Mouse (Mus musculus) right cerebral cortex, postnatal 10 days (tissue): Measurements from ENCODE around the gene Cd59b.

Source experiments
- DNase-seq, 2 experiments: peaks; one replicate each; pipeline ENCODE4 v3.0.0; 2021; ENCODE audit warnings: low spot score in 2 of 2

The Cd59b gene

DNA sequence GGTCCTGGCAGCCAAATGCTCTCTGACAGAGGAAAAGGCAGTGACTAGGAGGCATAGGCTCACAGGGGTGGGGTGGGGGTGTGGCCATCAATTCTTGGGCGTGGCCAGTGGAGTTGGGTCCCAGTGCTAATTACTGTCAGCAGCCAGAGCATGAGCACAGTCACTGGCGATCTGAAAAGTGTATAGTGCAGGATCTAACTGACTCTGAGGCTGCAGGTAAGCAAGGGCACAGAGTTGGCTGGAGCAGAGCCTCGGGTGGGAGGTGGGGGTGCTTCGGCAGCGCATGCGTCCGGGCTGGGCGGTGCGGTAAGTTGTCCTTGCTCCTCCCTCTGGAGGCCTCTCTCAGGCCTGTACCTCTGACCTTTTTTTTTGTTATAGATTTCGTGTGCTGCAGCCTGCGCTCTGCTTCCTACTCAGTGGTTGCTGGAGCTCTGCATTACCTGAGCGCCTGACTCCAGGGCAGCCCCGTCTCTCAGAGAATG is at the start of gene Cd59b:
Gene Cd59b (plus strand): TSS at position 146 of the 482 bp plus-strand sequence.
- DNase-seq: peak in 1 of 2 experiments; percentile 29

DNA sequence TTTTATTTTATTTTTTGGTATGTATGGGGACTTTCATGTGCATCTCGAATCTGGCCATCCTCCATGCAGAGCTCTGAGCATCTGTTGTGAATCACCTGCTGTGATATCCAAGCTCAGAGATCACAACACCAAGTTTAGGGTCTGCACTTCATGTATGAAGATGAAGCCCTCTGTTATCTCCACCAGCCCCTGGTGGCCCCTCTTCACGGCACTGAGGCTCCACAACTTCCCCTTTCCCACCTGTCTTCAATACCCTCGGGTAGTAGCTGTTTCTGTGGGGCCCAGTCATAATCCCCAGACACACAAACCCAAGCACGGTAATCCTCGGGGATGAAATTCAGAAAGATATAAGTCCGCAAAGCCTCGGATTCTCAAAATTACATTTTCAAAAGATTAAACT is 46.6 kb upstream of the Cd59b start:
- no peak for DNase-seq

DNA sequence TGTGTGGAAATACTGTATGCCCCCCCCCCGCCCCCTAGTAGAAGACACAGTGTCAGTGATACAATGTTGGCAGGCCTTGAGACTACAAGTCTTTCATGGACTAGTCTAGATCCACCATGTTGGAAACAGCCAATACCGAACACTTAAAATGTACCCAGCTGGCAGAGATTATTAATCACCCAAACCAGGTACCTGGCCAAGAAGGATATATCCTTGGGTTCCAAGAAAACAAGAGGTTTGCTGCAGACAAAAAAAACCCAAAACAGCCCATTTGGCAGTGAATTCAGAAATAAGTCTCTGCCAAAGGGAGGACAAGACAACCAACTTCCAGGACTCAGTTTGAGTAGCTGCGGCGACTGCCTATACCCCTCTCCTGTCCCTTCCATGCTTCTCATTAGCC is 45.0 kb upstream of the Cd59b start:
- DNase-seq: no peak

DNA sequence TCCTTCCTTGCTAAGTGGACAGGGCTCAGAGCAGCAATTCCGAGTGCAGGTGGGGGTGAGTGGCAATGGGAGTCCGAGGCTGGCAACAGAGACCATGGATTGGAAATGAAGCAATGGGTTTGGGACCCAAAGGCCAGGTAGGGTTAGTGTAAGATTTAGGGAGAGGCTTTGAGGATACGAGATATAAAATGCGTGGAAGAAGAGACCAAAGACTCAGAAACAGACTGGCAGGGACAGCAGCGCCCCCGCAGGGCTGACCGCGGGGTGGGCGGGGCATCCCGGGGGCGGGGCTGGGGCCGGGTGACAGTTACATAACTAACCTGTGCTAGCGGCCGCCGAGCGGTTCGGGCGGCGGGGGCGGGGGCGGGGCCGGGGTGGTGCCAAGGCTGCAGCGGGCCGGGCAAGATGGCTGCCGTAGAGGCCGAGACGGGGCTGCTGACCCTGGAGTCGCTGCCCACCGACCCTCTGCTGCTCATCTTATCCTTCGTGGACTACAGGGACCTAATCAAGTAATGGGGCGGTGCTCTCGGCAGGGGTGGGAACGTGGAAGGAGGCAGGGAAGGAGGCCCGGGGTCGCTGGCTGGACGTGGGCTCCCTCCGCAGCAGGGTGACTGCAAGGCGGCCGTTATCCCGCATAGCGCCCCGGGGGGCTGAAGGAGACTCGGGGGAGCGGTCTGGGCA is 42.1 kb upstream of the Cd59b start, which contains the start of gene Fbxo3:
Gene Fbxo3 (plus strand): TSS at position 264 of the 681 bp plus-strand sequence.
- peak; percentile 80 to 85 for DNase-seq

DNA sequence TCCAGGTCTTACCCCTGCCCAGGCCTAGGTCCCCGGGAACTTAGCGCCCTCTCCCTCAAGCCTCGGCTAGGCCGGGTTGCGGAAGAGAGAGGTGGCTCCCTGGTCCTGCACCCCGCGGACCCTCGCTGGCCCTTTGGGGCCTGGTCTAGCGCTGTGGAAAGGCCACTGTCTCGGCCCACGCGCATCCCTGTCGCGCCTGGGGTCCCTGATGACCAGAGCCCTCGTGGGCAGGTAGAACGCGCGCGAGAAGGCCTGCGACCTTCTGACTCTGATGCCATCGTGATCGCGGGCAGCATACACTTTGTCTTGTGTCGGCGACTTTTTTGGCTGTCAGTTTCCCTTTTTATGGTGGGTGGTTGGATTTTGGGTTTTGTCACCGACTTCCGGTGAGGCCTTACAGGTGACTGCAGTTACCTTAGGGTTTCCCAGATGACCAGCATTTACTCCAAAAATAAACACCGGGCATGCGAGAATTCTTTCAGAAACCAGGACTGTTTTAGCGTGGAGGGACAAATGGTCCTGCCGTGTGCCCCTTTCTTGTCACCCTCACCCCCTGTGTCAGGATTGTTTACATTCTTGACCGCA is 41.4 kb upstream of the Cd59b start, which contains the start of gene 4931422A03Rik:
Gene 4931422A03Rik (minus strand): TSS at position 223 of the 585 bp plus-strand sequence.
- peak; percentile 32 to 46 for DNase-seq

DNA sequence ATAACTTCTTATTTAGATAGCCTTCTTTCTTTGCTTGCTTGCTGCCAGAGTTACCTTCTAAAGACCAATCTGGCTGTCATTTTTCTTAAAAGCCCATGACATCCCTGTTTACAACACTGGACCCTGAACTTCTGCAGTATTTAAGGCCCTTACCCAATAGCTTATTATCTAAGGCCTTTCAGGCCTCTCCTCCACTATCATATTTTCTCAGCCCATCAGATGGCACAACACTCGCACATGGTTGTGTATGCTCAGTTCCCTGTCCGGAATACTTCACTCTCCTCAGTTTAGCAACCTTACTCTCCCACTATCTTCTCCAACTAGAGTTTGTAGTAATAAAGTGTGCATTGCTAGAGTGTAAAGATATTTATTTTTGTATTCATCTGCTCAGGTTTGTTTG is 40.6 kb upstream of the Cd59b start:
- DNase-seq: no peak

DNA sequence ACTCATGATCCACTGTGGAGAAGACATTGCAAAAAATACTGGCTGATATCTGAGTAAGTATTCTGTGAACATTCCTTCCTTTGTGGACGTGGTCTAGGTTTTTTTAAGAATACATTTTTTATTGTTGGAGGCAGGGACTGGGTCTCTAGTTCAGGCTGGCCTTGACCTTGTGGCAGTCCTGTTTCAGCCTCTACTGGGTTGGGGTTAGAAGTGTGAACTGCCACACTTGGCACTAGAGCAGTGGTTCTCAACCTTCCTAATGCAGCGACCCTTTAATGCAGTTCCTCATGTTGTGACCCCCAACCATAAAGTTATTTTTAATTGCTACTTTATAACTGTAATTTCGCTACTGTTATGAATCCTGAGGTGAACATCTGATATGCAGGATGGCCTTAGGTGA is 39.3 kb upstream of the Cd59b start:
- no peak for DNase-seq

DNA sequence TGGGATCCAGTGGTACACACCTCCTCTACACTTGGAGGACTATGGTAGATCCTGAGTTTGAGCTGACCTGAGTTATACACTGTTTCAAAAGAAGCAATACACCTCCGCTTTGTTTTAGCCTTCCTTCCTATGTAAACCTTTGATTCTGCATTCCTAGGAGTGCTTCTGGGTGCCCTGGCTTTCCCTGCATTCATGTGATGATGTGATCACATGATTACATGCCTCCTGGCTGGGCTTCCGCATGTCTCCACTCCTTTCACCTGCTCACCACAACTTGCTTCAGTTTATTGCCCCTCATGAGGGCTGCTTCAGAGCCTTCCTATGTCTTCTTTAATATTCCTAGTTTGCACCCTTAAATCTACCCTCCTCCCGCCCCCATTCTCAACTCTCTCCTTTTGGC is 37.6 kb upstream of the Cd59b start:
- no peak for DNase-seq

DNA sequence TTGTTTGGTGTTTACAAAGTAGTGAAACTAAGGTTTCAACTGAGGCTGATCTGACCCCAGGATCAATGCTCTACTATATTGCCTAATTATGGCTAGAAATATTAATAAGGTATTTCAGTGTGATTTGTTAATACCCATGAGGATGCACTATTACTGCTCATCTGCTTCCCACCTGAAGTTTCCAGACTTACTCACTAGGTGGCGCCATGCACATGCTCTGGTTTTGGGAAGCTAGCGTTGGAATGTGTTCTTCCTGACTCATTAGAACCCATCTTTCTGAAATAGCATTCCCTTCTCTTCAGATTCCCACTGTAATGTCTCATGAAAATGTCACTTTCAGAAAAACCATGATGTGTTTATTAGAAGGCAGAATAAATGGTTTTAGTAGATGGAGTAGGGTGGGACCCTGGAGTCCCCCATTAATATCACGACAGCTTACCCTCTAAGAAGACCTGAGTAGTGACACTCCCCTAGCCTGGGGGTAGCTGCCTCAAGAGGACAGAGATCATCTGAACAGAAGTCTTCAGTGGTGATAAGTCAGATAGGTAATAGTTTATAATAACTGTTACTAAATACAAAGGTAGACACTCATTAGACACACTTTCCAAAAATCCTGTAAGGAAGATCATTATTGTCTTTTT is 34.7 kb upstream of the Cd59b start:
- DNase-seq: peak; percentile 72 to 78

DNA sequence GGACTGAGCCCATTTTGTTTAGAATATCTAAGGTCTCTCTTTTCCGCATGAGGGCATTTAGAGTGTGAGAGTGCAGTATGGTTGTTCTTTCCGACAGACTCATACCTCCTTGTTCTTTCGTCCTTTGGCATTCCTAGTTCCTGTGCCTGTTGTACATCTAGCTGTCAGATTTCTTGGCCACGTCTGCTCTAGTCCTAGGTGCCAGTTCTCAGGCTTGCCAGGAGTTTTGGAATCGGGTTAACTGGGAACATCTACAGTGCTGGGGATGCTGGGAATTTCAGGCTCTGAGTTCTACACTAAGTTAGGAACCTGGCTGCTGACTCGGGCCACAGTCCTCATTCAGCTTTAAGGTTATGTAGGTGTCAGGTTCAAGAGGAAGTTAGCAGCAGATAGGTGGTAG is 34.1 kb upstream of the Cd59b start:
- DNase-seq: no peak

DNA sequence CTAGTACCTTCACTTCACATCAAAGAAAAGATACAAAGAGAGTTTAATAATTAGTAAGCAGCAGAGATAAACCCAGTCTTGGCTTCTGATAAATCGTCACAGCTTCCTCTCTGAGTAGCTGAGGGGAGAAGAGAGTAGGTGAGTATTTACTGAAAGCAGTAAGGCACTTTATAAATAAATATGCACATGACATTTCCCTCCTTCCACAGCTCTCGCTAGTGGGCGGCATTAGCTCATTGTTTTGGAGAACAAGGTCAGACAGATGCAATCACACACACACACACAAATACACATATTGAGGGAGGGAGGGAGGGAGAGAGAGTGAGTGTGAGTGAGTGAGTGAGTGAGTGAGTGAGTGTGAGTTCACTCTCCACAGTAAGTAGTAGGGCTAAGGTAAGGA is 33.3 kb upstream of the Cd59b start:
- no peak for DNase-seq

DNA sequence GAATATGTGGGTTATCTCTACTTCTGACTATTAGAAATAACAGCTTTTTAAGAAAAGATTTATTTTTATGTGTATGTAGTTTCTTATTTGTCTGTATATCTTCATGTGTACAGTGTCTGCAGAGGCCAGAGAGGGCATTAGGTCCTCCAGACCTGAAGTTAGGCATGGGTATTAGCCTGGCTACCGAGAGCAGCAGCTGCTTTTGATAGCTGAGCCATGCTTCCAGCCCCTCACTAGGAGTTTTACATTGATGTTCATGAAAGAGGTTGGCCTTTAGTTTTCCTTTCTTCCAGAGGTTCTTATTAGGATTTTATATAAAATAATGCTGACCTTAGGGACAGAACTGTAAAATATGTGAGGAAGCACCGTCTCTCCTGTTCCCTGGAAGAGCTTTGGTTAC is 31.4 kb upstream of the Cd59b start:
- DNase-seq: no peak

DNA sequence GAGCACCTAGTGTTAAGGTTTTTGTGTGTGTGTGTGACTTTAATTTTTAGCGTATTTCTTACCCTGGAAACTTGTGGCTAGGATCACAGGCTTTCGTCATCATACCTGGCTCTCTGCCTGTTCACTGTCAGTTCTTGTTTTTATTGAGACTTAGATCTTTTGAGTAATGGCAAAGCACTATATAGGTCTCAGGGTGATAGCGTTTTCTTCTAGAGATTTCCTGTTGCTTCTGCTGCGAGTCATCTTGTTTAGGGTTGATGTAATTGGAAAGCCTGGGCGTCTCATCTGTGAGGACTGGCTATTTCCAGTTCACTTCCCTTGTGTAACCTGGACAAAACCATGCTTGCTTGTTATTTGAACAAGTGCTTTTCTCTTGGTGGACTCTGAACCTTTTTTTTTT is 28.0 kb upstream of the Cd59b start:
- no peak for DNase-seq

DNA sequence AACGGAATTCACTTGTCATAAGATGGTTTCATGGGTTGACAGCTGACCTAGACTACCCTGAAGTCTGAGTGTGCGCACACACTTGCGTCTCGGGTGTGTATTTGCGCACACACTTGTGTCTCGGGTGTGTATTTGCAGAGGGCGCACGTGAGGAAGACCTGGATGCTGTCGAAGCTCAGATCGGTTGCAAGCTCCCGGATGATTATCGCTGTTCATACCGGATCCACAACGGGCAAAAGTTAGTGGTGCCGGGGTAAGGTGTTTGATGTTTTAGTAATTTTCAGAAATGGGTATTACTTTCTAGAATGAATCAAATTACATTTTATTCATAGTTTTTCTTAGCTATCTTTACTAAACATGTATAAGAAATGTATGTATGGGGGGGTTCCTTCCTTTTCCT is 26.9 kb upstream of the Cd59b start:
- no peak for DNase-seq

DNA sequence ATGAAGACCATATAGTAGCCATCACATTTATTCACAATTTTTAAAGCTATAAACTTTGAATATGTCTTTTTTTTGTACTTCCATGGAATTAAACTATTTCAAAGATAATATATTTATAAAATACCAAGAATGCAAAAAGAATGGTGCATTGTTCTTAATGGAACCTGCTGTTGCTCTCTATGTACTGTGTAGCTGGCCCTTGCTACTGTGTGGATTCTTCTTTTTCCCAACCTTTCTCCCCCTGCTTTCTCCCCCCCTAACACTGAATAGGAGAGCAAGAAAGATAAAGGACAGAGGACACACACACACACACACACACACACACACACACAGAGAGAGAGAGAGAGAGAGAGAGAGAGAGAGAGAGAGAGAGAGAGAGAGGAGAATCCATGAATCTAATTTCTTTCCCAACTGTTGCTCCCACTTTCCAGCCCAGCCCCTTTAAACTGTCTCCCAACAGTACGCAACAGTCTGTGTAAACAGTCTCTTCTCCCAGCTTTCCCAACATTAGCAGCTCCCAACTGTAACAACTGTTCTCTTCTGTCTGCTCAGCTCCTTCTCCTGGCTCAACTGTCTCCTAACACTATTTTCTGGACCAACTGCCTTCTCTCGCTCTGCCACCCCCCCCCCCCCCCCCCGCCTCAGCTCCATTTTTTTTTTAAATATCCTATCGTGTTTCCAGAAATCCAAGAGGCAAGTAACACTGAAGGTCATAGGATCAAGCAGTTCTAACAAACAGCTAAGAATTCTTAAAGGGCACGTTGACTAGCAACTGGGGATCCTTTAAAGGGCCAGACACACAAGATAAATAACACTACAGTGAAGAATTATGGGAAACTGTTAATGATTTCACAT is 25.8 kb upstream of the Cd59b start:
- DNase-seq: no peak

DNA sequence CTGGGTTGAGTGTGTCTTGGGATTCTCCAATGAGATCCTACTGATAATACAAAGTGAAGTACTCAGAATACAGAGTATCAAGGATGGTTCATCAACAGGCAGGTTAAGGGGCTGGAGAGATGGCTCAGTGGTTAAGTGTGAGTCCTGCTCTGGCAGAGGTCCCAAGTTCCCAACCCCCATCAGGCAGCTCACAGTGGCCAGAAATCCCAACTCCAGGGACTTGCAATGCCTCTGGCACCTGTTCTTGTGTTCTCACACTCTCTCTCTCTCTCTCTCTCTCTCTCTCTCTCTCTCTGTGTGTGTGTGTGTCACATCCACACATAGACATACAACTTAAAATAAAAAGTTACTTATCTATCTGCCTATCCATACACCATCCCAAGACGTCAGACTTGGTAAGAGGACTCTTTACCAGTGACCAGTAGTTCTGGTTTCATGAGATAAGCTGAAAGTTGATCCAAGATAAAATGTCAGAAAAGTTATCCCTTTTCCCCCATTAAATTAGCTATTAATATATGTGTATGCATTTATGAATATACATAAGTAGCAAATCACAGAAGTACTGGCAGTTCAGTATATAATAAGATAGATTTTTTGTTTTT is 25.1 kb upstream of the Cd59b start:
- DNase-seq: no peak

DNA sequence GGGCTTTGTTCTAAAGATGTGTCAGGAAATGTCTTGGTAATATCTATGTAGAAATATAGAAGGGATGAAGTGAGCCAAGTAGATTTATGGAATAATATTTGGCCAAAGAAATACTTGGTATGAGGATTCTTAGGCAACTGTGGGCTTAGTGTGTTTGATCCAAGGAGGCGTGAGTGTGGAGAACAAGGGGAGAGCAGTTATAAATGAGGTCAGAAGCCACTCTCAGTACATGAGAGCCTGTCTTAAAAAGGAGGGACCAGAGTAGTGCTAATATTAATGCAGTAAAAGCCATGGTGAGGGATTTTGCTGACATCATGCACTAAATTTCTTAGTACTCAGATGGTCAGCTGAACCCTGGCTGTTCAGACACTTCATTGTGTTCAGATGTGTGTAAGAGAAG is 11.3 kb upstream of the Cd59b start:
- DNase-seq: no peak

DNA sequence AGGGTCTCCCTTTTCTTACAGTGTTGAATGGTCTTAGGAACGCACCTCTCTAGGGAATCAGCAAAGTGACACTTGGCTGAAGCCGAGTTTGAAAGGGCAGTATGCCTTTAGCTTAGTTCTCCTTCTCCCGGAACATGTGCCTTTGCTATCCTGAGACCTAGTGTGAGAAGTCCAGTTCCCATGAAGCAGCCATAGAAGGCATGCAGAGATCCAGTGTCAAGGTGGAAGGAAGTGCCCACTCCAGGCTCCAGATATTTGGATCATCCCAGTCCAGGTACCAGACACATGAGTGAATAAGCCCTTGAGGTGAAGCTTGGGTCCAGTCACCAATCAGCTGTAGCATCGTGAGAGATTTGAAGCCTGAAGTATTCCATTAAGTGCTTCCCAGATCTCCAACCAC is 10.7 kb upstream of the Cd59b start:
- DNase-seq: no peak

DNA sequence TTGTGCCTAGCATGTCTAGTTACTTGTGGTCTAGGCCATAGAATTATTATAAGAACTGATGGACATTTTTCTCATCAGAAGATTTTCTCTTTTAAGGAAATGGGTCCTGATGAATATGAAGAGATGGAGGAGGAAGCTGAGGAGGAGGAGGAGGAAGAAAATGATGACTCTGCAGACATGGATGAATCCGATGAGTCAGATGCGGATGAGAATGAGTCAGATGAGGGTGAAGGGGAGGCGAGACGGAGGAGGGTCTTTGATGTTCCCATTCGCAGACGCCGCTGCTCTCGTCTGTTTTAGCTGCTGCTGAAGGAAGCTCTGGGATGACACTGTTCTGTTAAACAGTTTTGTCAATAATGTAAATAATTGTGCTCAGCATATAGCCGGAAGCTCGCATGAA is 9.9 kb upstream of the Cd59b start:
- no peak for DNase-seq

DNA sequence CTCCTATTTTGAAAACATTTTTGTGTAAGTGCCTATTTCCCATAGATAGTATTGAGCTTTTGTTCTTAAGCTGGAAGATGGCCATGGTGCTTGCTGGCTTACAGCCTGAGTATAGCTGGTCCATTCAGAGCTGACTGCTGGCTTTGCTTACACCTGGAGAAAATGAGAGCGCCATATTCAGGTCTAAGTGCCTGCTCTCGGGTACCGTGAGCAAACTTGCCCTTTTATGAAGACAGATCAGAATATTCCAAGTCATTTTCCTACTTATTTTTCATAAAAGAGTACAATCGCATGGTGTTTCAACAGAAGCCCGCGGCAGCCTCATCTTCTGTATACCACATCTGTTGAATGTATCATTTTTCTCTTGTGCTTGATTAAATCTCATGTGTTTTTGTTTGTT is 8.7 kb upstream of the Cd59b start:
- no peak for DNase-seq

DNA sequence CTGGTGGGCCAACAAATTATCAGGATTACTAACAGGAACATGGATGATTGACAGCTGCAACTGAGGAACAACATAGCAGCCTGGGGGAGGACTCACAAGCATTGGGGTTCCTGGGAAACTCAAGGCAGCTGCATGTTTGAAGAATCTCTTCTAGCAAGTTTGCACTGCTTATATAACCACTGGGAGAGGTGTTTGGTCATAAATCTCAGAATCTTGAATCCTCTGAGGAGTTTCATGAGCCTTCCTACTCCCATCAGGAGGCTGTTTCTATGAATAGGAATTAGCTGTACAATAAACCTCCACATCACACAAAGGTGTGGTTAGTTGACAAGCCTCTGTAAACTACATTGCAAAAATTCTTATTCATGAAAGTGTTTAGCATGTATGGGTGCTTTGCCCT is 7.0 kb upstream of the Cd59b start:
- no peak for DNase-seq

DNA sequence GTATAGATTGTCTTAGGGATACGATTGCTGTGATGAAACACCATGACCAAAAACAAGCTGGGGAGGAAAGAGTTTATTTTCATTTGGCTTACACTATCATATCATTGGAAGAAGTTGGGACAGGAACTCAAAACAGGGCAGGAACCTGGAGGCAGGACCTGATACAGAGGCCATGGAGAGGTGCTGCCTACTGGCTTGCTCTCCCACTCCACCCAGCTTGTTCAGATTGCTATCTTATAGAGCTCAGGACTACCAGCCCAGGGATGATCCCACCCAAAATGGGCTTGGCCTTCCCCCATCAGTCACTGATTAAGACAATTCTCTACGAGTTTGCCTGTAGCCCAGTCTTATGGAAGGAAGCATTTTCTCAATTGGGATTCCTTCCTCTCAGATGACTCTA is 5.5 kb upstream of the Cd59b start:
- no peak for DNase-seq
